Mouse (Mus musculus): ENCODE measurements around the gene Nudt5.
A peak's percentile ranks its signal among the peaks of the same experiment; 100 is the strongest.
"Not testable (repeated sequence)": the region's sequence is repeated elsewhere in the genome, so short reads cannot be mapped to it uniquely, and the experiment has no call there.

Nudt5 gene

GRCm38 (mm10) chr2:5844873-5845631 lies at the start of gene Nudt5, which contains the start of gene Cdc123:
Gene Nudt5 (plus strand): TSS chr2:5845019.
Gene Cdc123 (minus strand): TSS chr2:5845164.
- peak; percentile 75 for DNase-seq (ENCODE audit: low spot score)

- no peak for DNase-seq (ENCODE audit: low spot score)
Observed at GRCm38 (mm10) chr2:5797816-5798672, 46.8 kb upstream of the Nudt5 start.

GRCm38 (mm10) chr2:5801182-5801640 lies 43.6 kb upstream of the Nudt5 start:
- DNase-seq (ENCODE audit: low spot score) = no peak

GRCm38 (mm10) chr2:5801927-5802590 lies 42.8 kb upstream of the Nudt5 start:
- no peak for DNase-seq (ENCODE audit: low spot score)

- no peak for DNase-seq (ENCODE audit: low spot score)
Observed at GRCm38 (mm10) chr2:5804440-5805045, 40.3 kb upstream of the Nudt5 start.

GRCm38 (mm10) chr2:5805228-5805627 lies 39.6 kb upstream of the Nudt5 start:
- DNase-seq (ENCODE audit: low spot score) = no peak

GRCm38 (mm10) chr2:5806201-5806600 lies 38.6 kb upstream of the Nudt5 start:
- not testable (repeated sequence) for DNase-seq (ENCODE audit: low spot score)

- no peak for DNase-seq (ENCODE audit: low spot score)
Observed at GRCm38 (mm10) chr2:5810036-5810718, 34.6 kb upstream of the Nudt5 start.

GRCm38 (mm10) chr2:5811235-5811782 lies 33.5 kb upstream of the Nudt5 start:
- DNase-seq (ENCODE audit: low spot score) = no peak

GRCm38 (mm10) chr2:5821264-5821663 lies 23.6 kb upstream of the Nudt5 start:
- DNase-seq (ENCODE audit: low spot score) = no peak

GRCm38 (mm10) chr2:5822449-5822848 lies 22.4 kb upstream of the Nudt5 start:
- DNase-seq (ENCODE audit: low spot score) = no peak

- no peak for DNase-seq (ENCODE audit: low spot score)
Observed at GRCm38 (mm10) chr2:5824213-5824612, 20.6 kb upstream of the Nudt5 start.

- no peak for DNase-seq (ENCODE audit: low spot score)
Observed at GRCm38 (mm10) chr2:5824685-5825084, 20.1 kb upstream of the Nudt5 start.

GRCm38 (mm10) chr2:5825265-5825913 lies 19.4 kb upstream of the Nudt5 start:
- DNase-seq (ENCODE audit: low spot score) = no peak

GRCm38 (mm10) chr2:5840815-5841214 lies 4.0 kb upstream of the Nudt5 start:
- no peak for DNase-seq (ENCODE audit: low spot score)

- no peak for DNase-seq (ENCODE audit: low spot score)
Observed at GRCm38 (mm10) chr2:5844181-5844872, 492 bp upstream of the Nudt5 start.

- no peak for DNase-seq (ENCODE audit: low spot score)
Observed at GRCm38 (mm10) chr2:5845826-5846225, 1.0 kb downstream of the Nudt5 start.

GRCm38 (mm10) chr2:5851116-5851515 lies 6.3 kb downstream of the Nudt5 start:
- no peak for DNase-seq (ENCODE audit: low spot score)

- DNase-seq (ENCODE audit: low spot score) = no peak
Observed at GRCm38 (mm10) chr2:5851866-5852265, 7.0 kb downstream of the Nudt5 start.

- no peak for DNase-seq (ENCODE audit: low spot score)
Observed at GRCm38 (mm10) chr2:5862834-5863233, 18.0 kb downstream of the Nudt5 start, which contains the start of gene Gm13199. Gene Gm13199 (minus strand): TSS chr2:5862934.
